Mouse (Mus musculus) liver, adult 2 months (tissue): Measurements from ENCODE around the gene Mtg1.

Experiments
- CTCF ChIP-seq: fragments of 200-500 bp; IDR thresholded peaks from 2 replicates; pipeline ENCODE4 v1.5.1; 2011; ENCODE audit warnings: low read depth, low read length, control low read depth
- POLR2A ChIP-seq: fragments of 200-500 bp; IDR thresholded peaks from 2 replicates; pipeline ENCODE4 v1.6.1; 2011; ENCODE audit warnings: low read length, control low read depth; ENCODE audit not compliant: insufficient read depth; ENCODE audit errors: extremely low read depth

DNA sequence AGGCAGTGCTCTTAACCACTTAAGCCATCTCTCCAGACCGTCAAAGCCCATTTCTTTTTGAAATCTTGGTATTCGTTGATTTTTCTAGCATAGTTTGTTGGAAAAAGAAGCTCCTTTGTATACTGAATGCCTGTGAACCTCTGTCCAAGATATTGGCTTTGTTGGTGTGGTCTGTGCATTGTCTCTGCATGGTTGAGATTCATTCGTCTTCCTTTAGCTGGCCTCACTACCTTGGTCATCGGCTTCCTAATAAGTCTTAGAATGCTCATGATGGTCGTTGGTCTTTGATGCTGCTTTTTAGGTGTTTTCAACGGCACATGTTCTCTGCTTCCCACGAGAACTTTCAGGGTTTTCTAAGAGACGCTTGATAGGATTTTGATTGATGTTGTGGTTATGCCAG, 58.6 kb downstream of the Mtg1 start:
- TF ChIP-seq CTCF (no peak), POLR2A (no peak)
